Mouse (Mus musculus) neural tube, embryonic 15.5 days (tissue): ENCODE data around the gene Cox4i1. TPM values are rescaled to one million over a fixed set of nuclear protein-coding genes. Genes with fewer than 3 reads are reported as not detected.

Source experiments
- ATAC-seq: fragments of 200-750 bp; cut with Nextera tagmentation; 2 replicates; pipeline ENCODE4 v1.8.0; 2017; ENCODE audit warnings: mild to moderate bottlenecking, moderate TSS enrichment, moderate library complexity; ENCODE audit not compliant: low FRiP score
- H3K27ac ChIP-seq: fragments of 300-500 bp; sonication (generic); replicated peaks from 2 replicates; pipeline ENCODE4 v1.5.1; 2015; ENCODE audit warnings: mild to moderate bottlenecking, inconsistent platforms
- H3K27me3 ChIP-seq: fragments of 300-500 bp; sonication (generic); replicated peaks from 2 replicates; pipeline ENCODE4 v1.6.1; 2015; ENCODE audit warnings: inconsistent platforms
- H3K36me3 ChIP-seq: fragments of 300-500 bp; sonication (generic); 2 replicates; pipeline ENCODE4 v1.6.1; 2015; ENCODE audit warnings: inconsistent platforms
- H3K4me1 ChIP-seq: fragments of 300-500 bp; sonication (generic); 2 replicates; pipeline ENCODE4 v1.6.1; 2015; ENCODE audit warnings: inconsistent platforms
- H3K4me2 ChIP-seq: fragments of 300-500 bp; sonication (generic); 2 replicates; pipeline ENCODE4 v1.6.1; 2015; ENCODE audit warnings: inconsistent platforms, mild to moderate bottlenecking, moderate library complexity
- H3K4me3 ChIP-seq: fragments of 300-500 bp; sonication (generic); replicated peaks from 2 replicates; pipeline ENCODE4 v1.5.1; 2015; ENCODE audit warnings: mild to moderate bottlenecking, inconsistent platforms
- H3K9ac ChIP-seq: fragments of 300-500 bp; sonication (generic); replicated peaks from 2 replicates; pipeline ENCODE4 v1.6.1; 2015; ENCODE audit warnings: mild to moderate bottlenecking, inconsistent platforms
- H3K9me3 ChIP-seq: fragments of 300-500 bp; sonication (generic); replicated peaks from 2 replicates; pipeline ENCODE4 v1.6.1; 2016; ENCODE audit warnings: inconsistent platforms
- WGBS: fragments of 180-500 bp; shearing (Covaris S2); methylation state at CpG from one replicate; pipeline ENCODE4 v1.1.7; 2015; ENCODE audit warnings: mixed read lengths; 5-methylcytosine and 5-hydroxymethylcytosine counted together
- polyA plus RNA-seq: library from polyadenylated mRNA; unstranded; fragments of >200 nt; fragmentation: Nextera tagmentation; extraction: Ambion mirVana; gene quantifications from 2 replicates; pipeline ENCODE4 v1.2.1, GENCODE M21; 2015

Gene Cox4i1
- polyA plus RNA-seq, 1 experiment from 2014 or later: 1,334 TPM

GRCm38 (mm10) chr8:120697154-120697978, 29.3 kb downstream of the Cox4i1 start:
- Histone ChIP-seq H3K9ac (no peak overlapping the region), H3K27me3 (no peaks in the 10 kb centered on the region), H3K4me3 (no peak overlapping the region), H3K9me3 (no peaks in the 10 kb centered on the region), H3K36me3 (no peaks in the 10 kb centered on the region), H3K27ac (no peak overlapping the region), H3K4me1 (peaks cover 9% of the 10 kb centered on the region; the same call in 1 of the 2 replicates), H3K4me2 (no peak overlapping the region)
- ATAC-seq: no peak
- WGBS: 75% methylated on average over 17 of the region's 17 CpGs

- Histone ChIP-seq H3K9me3 (no peaks in the 10 kb centered on the region), H3K4me3 (no peak overlapping the region), H3K9ac (no peak overlapping the region), H3K4me2 (no peak overlapping the region), H3K27me3 (no peaks in the 10 kb centered on the region), H3K4me1 (peaks cover 9% of the 10 kb centered on the region; the same call in 1 of the 2 replicates), H3K27ac (no peak overlapping the region), H3K36me3 (no peaks in the 10 kb centered on the region)
- ATAC-seq: no peak
Measured at GRCm38 (mm10) chr8:120697979-120698272, 29.9 kb downstream of the Cox4i1 start.

GRCm38 (mm10) chr8:120698426-120698825, 30.4 kb downstream of the Cox4i1 start:
- Histone ChIP-seq H3K36me3 (no peaks in the 10 kb centered on the region), H3K27ac (no peak overlapping the region), H3K9ac (no peak overlapping the region), H3K4me2 (no peak overlapping the region), H3K9me3 (no peaks in the 10 kb centered on the region), H3K27me3 (no peaks in the 10 kb centered on the region), H3K4me1 (peaks cover 9% of the 10 kb centered on the region; the same call in 1 of the 2 replicates), H3K4me3 (no peak overlapping the region)
- 76% methylated on average over 7 of the region's 7 CpGs for WGBS
- ATAC-seq: no peak

- no peak overlapping the region for H3K9ac ChIP-seq
- H3K27me3 ChIP-seq: no peaks in the 10 kb centered on the region
- ATAC-seq: no peak
- H3K4me2 ChIP-seq: no peak overlapping the region
- WGBS: 81% methylated on average over 6 of the region's 6 CpGs
- no peak overlapping the region for H3K4me3 ChIP-seq
- H3K36me3 ChIP-seq: no peaks in the 10 kb centered on the region
- no peak overlapping the region for H3K27ac ChIP-seq
- H3K9me3 ChIP-seq: no peaks in the 10 kb centered on the region
- H3K4me1 ChIP-seq: peaks cover 9% of the 10 kb centered on the region; the same call in 1 of the 2 replicates
Measured at GRCm38 (mm10) chr8:120699079-120699478, 31.1 kb downstream of the Cox4i1 start.

- 82% methylated on average over 2 of the region's 2 CpGs for WGBS
- Histone ChIP-seq H3K9me3 (no peaks in the 10 kb centered on the region), H3K36me3 (no peaks in the 10 kb centered on the region), H3K9ac (no peak overlapping the region), H3K4me3 (no peak overlapping the region), H3K4me1 (peaks cover 9% of the 10 kb centered on the region; the same call in 1 of the 2 replicates), H3K27me3 (no peaks in the 10 kb centered on the region), H3K27ac (no peak overlapping the region), H3K4me2 (no peak overlapping the region)
- no peak for ATAC-seq
Measured at GRCm38 (mm10) chr8:120699565-120699964, 31.5 kb downstream of the Cox4i1 start.

- Histone ChIP-seq H3K9me3 (no peaks in the 10 kb centered on the region), H3K27ac (no peak overlapping the region), H3K4me3 (no peak overlapping the region), H3K4me2 (no peak overlapping the region), H3K4me1 (peaks cover 9% of the 10 kb centered on the region; the same call in 1 of the 2 replicates), H3K36me3 (no peaks in the 10 kb centered on the region), H3K9ac (no peak overlapping the region), H3K27me3 (no peaks in the 10 kb centered on the region)
- no peak for ATAC-seq
- 93% methylated on average over 4 of the region's 4 CpGs for WGBS
Measured at GRCm38 (mm10) chr8:120700053-120700452, 32.0 kb downstream of the Cox4i1 start.

GRCm38 (mm10) chr8:120701758-120702465, 33.9 kb downstream of the Cox4i1 start:
- H3K27ac ChIP-seq: no peak overlapping the region
- H3K4me2 ChIP-seq: no peak overlapping the region
- no peak overlapping the region for H3K4me3 ChIP-seq
- H3K9me3 ChIP-seq: no peaks in the 10 kb centered on the region
- no peaks in the 10 kb centered on the region; the same call in 1 of the 2 replicates for H3K27me3 ChIP-seq
- WGBS: 65% methylated on average over 19 of the region's 19 CpGs
- no peak for ATAC-seq
- no peaks in the 10 kb centered on the region for H3K4me1 ChIP-seq
- H3K36me3 ChIP-seq: no peaks in the 10 kb centered on the region
- no peak overlapping the region for H3K9ac ChIP-seq

- no peaks in the 10 kb centered on the region; the same call in 1 of the 2 replicates for H3K27me3 ChIP-seq
- no peak overlapping the region for H3K9ac ChIP-seq
- no peaks in the 10 kb centered on the region for H3K4me1 ChIP-seq
- no peaks in the 10 kb centered on the region for H3K36me3 ChIP-seq
- 22% methylated on average over 9 of the region's 9 CpGs for WGBS
- no peaks in the 10 kb centered on the region for H3K9me3 ChIP-seq
- H3K27ac ChIP-seq: no peak overlapping the region
- no peak for ATAC-seq
- H3K4me2 ChIP-seq: no peak overlapping the region
- H3K4me3 ChIP-seq: no peak overlapping the region
Measured at GRCm38 (mm10) chr8:120704203-120704602, 36.2 kb downstream of the Cox4i1 start.

- 72% methylated on average over 15 of the region's 15 CpGs for WGBS
- H3K27ac ChIP-seq: no peak overlapping the region
- ATAC-seq: no peak
Measured at GRCm38 (mm10) chr8:120705163-120705562, 37.1 kb downstream of the Cox4i1 start.

GRCm38 (mm10) chr8:120706193-120706592, 38.2 kb downstream of the Cox4i1 start:
- WGBS: 81% methylated on average over 3 of the region's 3 CpGs
- Histone ChIP-seq H3K9ac (no peak overlapping the region), H3K4me3 (no peak overlapping the region), H3K4me1 (no peaks in the 10 kb centered on the region), H3K27me3 (no peaks in the 10 kb centered on the region; the same call in 1 of the 2 replicates), H3K36me3 (no peaks in the 10 kb centered on the region), H3K27ac (no peak overlapping the region), H3K4me2 (no peak overlapping the region), H3K9me3 (no peaks in the 10 kb centered on the region)
- ATAC-seq: no peak

More at GRCm38 (mm10) chr8:120705163-120705562, 37.1 kb downstream of the Cox4i1 start:
- Histone ChIP-seq H3K27me3 (no peaks in the 10 kb centered on the region; the same call in 1 of the 2 replicates), H3K9me3 (no peaks in the 10 kb centered on the region), H3K4me2 (no peak overlapping the region), H3K4me1 (no peaks in the 10 kb centered on the region), H3K36me3 (no peaks in the 10 kb centered on the region), H3K9ac (no peak overlapping the region), H3K4me3 (no peak overlapping the region)

- no peak for ATAC-seq
Measured at GRCm38 (mm10) chr8:120709176-120709575, 41.2 kb downstream of the Cox4i1 start.

GRCm38 (mm10) chr8:120715200-120715599, 47.2 kb downstream of the Cox4i1 start:
- Histone ChIP-seq H3K27me3 (no peaks in the 10 kb centered on the region), H3K9ac (no peak overlapping the region), H3K4me1 (no peaks in the 10 kb centered on the region), H3K4me2 (no peak overlapping the region), H3K4me3 (no peak overlapping the region), H3K36me3 (no peaks in the 10 kb centered on the region), H3K27ac (no peak overlapping the region), H3K9me3 (no peaks in the 10 kb centered on the region)
- 82% methylated on average over 6 of the region's 6 CpGs for WGBS
- ATAC-seq: no peak

More at GRCm38 (mm10) chr8:120709176-120709575, 41.2 kb downstream of the Cox4i1 start:
- Histone ChIP-seq H3K36me3 (no peaks in the 10 kb centered on the region), H3K9me3 (no peaks in the 10 kb centered on the region), H3K4me3 (no peak overlapping the region), H3K27ac (no peak overlapping the region), H3K4me2 (no peak overlapping the region), H3K4me1 (no peaks in the 10 kb centered on the region), H3K27me3 (no peaks in the 10 kb centered on the region; the same call in 1 of the 2 replicates), H3K9ac (no peak overlapping the region)
- WGBS: 82% methylated on average over 10 of the region's 10 CpGs
